Mouse (Mus musculus) thymus, adult 2 months (tissue): ENCODE data around the gene Grik3.

Experiments used
- CTCF ChIP-seq: fragments of 200-500 bp; IDR thresholded peaks from 2 replicates; pipeline ENCODE4 v1.5.1; 2012; ENCODE audit warnings: mild to moderate bottlenecking, control low read depth, low read length, moderate library complexity, borderline replicate concordance; ENCODE audit not compliant: control insufficient read depth, poor library complexity, insufficient read depth; ENCODE audit errors: extremely low read depth
- POLR2A ChIP-seq: fragments of 200-500 bp; IDR thresholded peaks from 2 replicates; pipeline ENCODE4 v1.6.1; 2012; ENCODE audit warnings: mild to moderate bottlenecking, low read length, control low read depth, moderate library complexity; ENCODE audit not compliant: control insufficient read depth, poor library complexity, insufficient read depth; ENCODE audit errors: extremely low read depth

GRCm38 (mm10) chr4:125640921-125641663 is 150.6 kb downstream of the Grik3 start:
- TF ChIP-seq CTCF (no peak), POLR2A (no peak)
